Mouse (Mus musculus) stomach, postnatal 0 days (tissue): ENCODE results near the gene Drg1.

Source experiments
- CTCF ChIP-seq: IDR thresholded peaks from 2 replicates; pipeline ENCODE4 v1.5.1; 2016; ENCODE audit warnings: antibody characterized with exemption, low read depth, mild to moderate bottlenecking, moderate library complexity
- EP300 ChIP-seq: optimal IDR thresholded peaks from 2 replicates; pipeline ENCODE3; 2016; ENCODE audit warnings: antibody characterized with exemption

GRCm38 (mm10) chr11:3310789-3311585, 44.8 kb upstream of the Drg1 start:
- no peak for TF ChIP-seq EP300
- no peak for TF ChIP-seq CTCF
